Mouse (Mus musculus) liver, embryonic 12.5 days (tissue): ENCODE data around the gene Dmrtc1a. TPM values are rescaled to one million over a fixed set of nuclear protein-coding genes. Genes with fewer than 3 reads are reported as not detected.

Experiments used
- polyA plus RNA-seq: library from polyadenylated mRNA; unstranded; fragments of >200 nt; fragmentation: Nextera tagmentation; extraction: Ambion mirVana; gene quantifications from 2 replicates; pipeline ENCODE4 v1.2.1, GENCODE M21; 2016

The Dmrtc1a gene
- polyA plus RNA-seq, 1 experiment from 2014 or later: not detected

Other genes with a start within 250 kb of the Dmrtc1a start
- not detected in 2 replicates for gene Gm3880, start 221.7 kb downstream of the Dmrtc1a start, polyA plus RNA-seq
- not detected in 2 replicates for gene Gm9112, start 201.1 kb downstream of the Dmrtc1a start, polyA plus RNA-seq
- gene Dmrtc1b, start 200.8 kb downstream of the Dmrtc1a start, polyA plus RNA-seq: not detected in 2 replicates
- not detected in 2 replicates for gene Dmrtc1c1, start 105.7 kb downstream of the Dmrtc1a start, polyA plus RNA-seq
- gene Dmrtc1c2, start 54.1 kb downstream of the Dmrtc1a start, polyA plus RNA-seq: not detected in 2 replicates
- gene 1700031F05Rik, start 40.7 kb downstream of the Dmrtc1a start, polyA plus RNA-seq: not detected in 2 replicates
- not detected in 2 replicates for gene 1700011M02Rik, start 218 bp upstream of the Dmrtc1a start, polyA plus RNA-seq
- gene 1700018G05Rik, start 19.7 kb upstream of the Dmrtc1a start, polyA plus RNA-seq: not detected in 2 replicates